Mouse (Mus musculus) erythroblast, embryonic 14.5 days (primary cell): ENCODE results near the gene Ctbp1.

Experiments used
- GATA1 ChIP-seq: IDR thresholded peaks from 2 replicates; pipeline ENCODE4 v1.6.1; 2012; ENCODE audit warnings: low read length, inconsistent platforms, mixed read lengths
- TAL1 ChIP-seq: IDR thresholded peaks from 3 replicates; pipeline ENCODE4 v1.6.1; 2012; ENCODE audit warnings: low read length, inconsistent platforms, mixed read lengths

- no peak for TF ChIP-seq GATA1
- TF ChIP-seq TAL1 = no peak
Measured at GRCm38 (mm10) chr5:33310704-33311462, 36.1 kb upstream of the Ctbp1 start.
